Mouse (Mus musculus): ENCODE results near the gene Mtif3. TPM values are rescaled to one million over a fixed set of nuclear protein-coding genes. Genes with fewer than 3 reads are reported as not detected.

Gene Mtif3
- total RNA-seq, 2 experiments from 2014 or later, result 18.1 to 24.9 TPM

GRCm38 (mm10) chr5:146983216-146983615, 19.6 kb upstream of the Mtif3 start:
- TF ChIP-seq CTCF (IDR thresholded peaks at IDR 0.05), result peak; percentile 94
- DNase-seq (ENCODE audit: extremely low spot score in 1 of 2, low spot score in 2 of 2), result peak; percentile 59 to 63
- intact Hi-C loops (cut with DNase I), result loop anchor here (1.0 to 10.0 kb wide), 5 partner anchors 94 to 336 kb away; partner anchors contain the start of genes Lnx2 and Polr1d
- Histone ChIP-seq H3K4me3 (no peak overlapping the region), H3K27ac (no peak overlapping the region)

GRCm38 (mm10) chr5:146981376-146981775, 17.8 kb upstream of the Mtif3 start:
- TF ChIP-seq CTCF (IDR thresholded peaks at IDR 0.05), result no peak
- intact Hi-C loops (cut with DNase I), result loop anchor here (5.0 to 10.0 kb wide), 2 partner anchors 96 to 143 kb away; partner anchors contain the start of genes Lnx2 and Polr1d
- DNase-seq (ENCODE audit: extremely low spot score in 1 of 2, low spot score in 2 of 2), result no peak
- Histone ChIP-seq H3K27ac (no peak overlapping the region), H3K4me3 (no peak overlapping the region)

GRCm38 (mm10) chr5:146974781-146975123, 11.2 kb upstream of the Mtif3 start:
- TF ChIP-seq CTCF (IDR thresholded peaks at IDR 0.05), result no peak
- Histone ChIP-seq H3K27ac (no peak overlapping the region), H3K4me3 (no peak overlapping the region)
- intact Hi-C loops (cut with DNase I), result no loop called here
- peak in 1 of 2 experiments; percentile 22 for DNase-seq (ENCODE audit: extremely low spot score in 1 of 2, low spot score in 2 of 2)

- no peak for DNase-seq (ENCODE audit: extremely low spot score in 1 of 2, low spot score in 2 of 2)
- Histone ChIP-seq H3K4me3 (no peak overlapping the region), H3K27ac (no peak overlapping the region)
- no peak for TF ChIP-seq CTCF (IDR thresholded peaks at IDR 0.05)
- intact Hi-C loops (cut with DNase I), result no loop called here
Observed at GRCm38 (mm10) chr5:146973858-146974780, 10.5 kb upstream of the Mtif3 start.

GRCm38 (mm10) chr5:146973353-146973752, 9.8 kb upstream of the Mtif3 start:
- no peak for DNase-seq (ENCODE audit: extremely low spot score in 1 of 2, low spot score in 2 of 2)
- Histone ChIP-seq H3K4me3 (no peak overlapping the region), H3K27ac (no peak overlapping the region)
- intact Hi-C loops (cut with DNase I), result no loop called here
- TF ChIP-seq CTCF (IDR thresholded peaks at IDR 0.05), result no peak

- no peak for TF ChIP-seq CTCF (IDR thresholded peaks at IDR 0.05)
- Histone ChIP-seq H3K4me3 (no peak overlapping the region), H3K27ac (no peak overlapping the region)
- intact Hi-C loops (cut with DNase I), result no loop called here
- DNase-seq (ENCODE audit: extremely low spot score in 1 of 2, low spot score in 2 of 2), result no peak
Observed at GRCm38 (mm10) chr5:146971776-146972561, 8.4 kb upstream of the Mtif3 start.

GRCm38 (mm10) chr5:146968695-146969393, 5.2 kb upstream of the Mtif3 start:
- H3K4me3 ChIP-seq, result no peak overlapping the region
- intact Hi-C loops (cut with DNase I), result no loop called here
- no peak for DNase-seq (ENCODE audit: extremely low spot score in 1 of 2, low spot score in 2 of 2)
- TF ChIP-seq CTCF (IDR thresholded peaks at IDR 0.05), result no peak
- H3K27ac ChIP-seq, result no peak overlapping the region

- intact Hi-C loops (cut with DNase I), result loop anchor here (5.0 kb wide), 1 partner anchor 113 kb away; the partner anchor contains the start of genes Lnx2 and Polr1d
- Histone ChIP-seq H3K27ac (peak overlapping the region; percentile 83; the same call in 1 of the 2 replicates), H3K4me3 (peak overlapping the region; percentile 60)
- no peak for DNase-seq (ENCODE audit: extremely low spot score in 1 of 2, low spot score in 2 of 2)
- no peak for TF ChIP-seq CTCF (IDR thresholded peaks at IDR 0.05)
Observed at GRCm38 (mm10) chr5:146963937-146964278, 308 bp upstream of the Mtif3 start.

GRCm38 (mm10) chr5:146956678-146957077, 6.9 kb downstream of the Mtif3 start:
- no peak overlapping the region for H3K4me3 ChIP-seq
- intact Hi-C loops (cut with DNase I), result no loop called here
- H3K27ac ChIP-seq, result no peak overlapping the region
- TF ChIP-seq CTCF (IDR thresholded peaks at IDR 0.05), result no peak
- no peak for DNase-seq (ENCODE audit: extremely low spot score in 1 of 2, low spot score in 2 of 2)

- no peak for TF ChIP-seq CTCF (IDR thresholded peaks at IDR 0.05)
- no peak overlapping the region for H3K4me3 ChIP-seq
- no peak for DNase-seq (ENCODE audit: extremely low spot score in 1 of 2, low spot score in 2 of 2)
- H3K27ac ChIP-seq, result no peak overlapping the region
- intact Hi-C loops (cut with DNase I), result no loop called here
Observed at GRCm38 (mm10) chr5:146955651-146956050, 7.9 kb downstream of the Mtif3 start.

GRCm38 (mm10) chr5:146954576-146954975, 9.0 kb downstream of the Mtif3 start:
- DNase-seq (ENCODE audit: extremely low spot score in 1 of 2, low spot score in 2 of 2), result no peak
- no peak overlapping the region for H3K27ac ChIP-seq
- TF ChIP-seq CTCF (IDR thresholded peaks at IDR 0.05), result no peak
- intact Hi-C loops (cut with DNase I), result no loop called here
- no peak overlapping the region for H3K4me3 ChIP-seq

Data from left cerebral cortex, adult 2 months (tissue).